Mouse (Mus musculus) heart, postnatal 10 days (tissue): Measurements from ENCODE around the gene Rassf1. TPM values are rescaled to one million over a fixed set of nuclear protein-coding genes. Genes with fewer than 3 reads are reported as not detected.
"Not testable (repeated sequence)": the region's sequence is repeated elsewhere in the genome, so short reads cannot be mapped to it uniquely, and the experiment has no call there.

Source experiments
- DNase-seq, 2 experiments: peaks; one replicate each; pipeline ENCODE4 v3.0.0; 2021
- intact Hi-C: fragments of 180-260 bp; cut with DNase I; formaldehyde crosslinking; loops from one replicate; pipeline ENCODE4 v1.15.1; 2025
- total RNA-seq, 2 experiments: library from RNA; stranded (reverse); gene quantifications; 2 replicates each; pipeline ENCODE4 v1.2.3; 2021

The Rassf1 gene
- total RNA-seq, 2 experiments from 2014 or later: 28.8 to 32.0 TPM

DNA sequence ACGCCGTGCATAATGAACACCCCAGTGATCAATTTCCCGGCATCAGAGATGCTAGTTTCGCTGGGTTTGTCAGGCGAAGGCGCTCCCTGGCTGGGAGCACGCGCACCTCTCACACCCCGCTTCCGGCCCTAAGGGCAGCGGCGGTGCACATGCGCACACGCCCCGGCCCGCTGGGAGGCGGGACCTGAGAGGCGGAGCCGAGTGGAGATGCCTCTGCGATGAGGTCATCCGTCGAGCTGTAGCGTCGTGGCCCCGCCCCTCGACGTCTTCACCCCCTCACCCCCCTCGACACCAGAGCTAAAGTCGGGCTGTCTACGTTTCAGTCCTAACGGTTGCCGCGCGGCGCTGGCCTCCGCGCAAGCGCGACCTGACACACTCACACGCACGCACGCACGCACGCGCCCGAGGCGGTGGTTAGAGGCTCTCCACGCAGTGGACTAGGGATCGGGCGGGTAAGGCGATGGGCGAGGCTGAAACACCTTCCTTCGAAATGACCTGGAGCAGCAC is 3.0 kb downstream of the Rassf1 start:
- peak; percentile 95 to 96 for DNase-seq
- intact Hi-C loops: no loop called here

GRCm38 (mm10) chr9:107555031-107555457 is 3.7 kb downstream of the Rassf1 start:
- DNase-seq: peak; percentile 86 to 87
- intact Hi-C loops: no loop called here

DNA sequence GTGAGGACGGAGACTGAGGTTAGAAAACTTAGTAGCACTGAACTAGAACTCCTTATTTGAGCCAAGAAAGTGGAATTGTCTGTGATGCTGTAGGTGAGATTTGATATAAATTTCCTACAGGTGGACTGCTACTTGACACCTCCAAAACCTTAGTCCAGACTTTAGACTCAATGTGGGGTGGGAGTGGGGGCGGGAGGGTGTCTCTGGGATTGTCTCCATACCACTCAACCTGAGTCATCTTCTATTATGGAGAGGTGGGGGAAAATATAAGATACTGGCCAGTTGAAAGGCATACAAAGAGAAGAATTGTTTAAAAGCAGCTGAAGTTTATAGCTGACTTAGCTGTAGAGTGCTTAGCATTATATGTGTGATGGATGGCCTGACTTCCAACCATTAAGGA is 4.3 kb downstream of the Rassf1 start:
- intact Hi-C loops: no loop called here
- no peak for DNase-seq

DNA sequence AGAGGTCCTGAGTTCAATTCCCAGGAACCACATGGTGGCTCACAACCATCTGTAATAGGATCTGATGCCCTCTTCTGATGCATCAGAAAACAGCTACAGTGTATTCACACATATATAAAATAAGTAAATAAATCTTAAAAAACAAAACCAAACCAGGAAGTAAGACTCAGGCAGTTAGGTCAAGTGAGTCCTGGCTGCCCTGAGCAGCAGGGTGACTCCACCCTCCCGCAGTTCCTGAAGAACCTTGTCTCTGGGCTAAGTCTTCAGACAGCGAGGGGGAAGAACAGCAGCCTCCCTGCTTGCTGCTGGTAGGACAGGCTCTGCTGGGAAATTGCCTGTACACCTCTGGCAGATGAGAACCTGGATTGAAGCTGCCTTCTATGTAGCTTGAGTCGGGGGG is 5.0 kb downstream of the Rassf1 start:
- intact Hi-C loops: no loop called here
- no peak for DNase-seq

- intact Hi-C loops: no loop called here
- DNase-seq: peak; percentile 97
Measured at GRCm38 (mm10) chr9:107563029-107563581, 11.8 kb downstream of the Rassf1 start, which contains the start of gene Tusc2. Tusc2 (plus strand) TSS chr9:107563255.

GRCm38 (mm10) chr9:107565556-107565955 is 14.2 kb downstream of the Rassf1 start:
- intact Hi-C loops, DNase-seq: not testable (repeated sequence)

- intact Hi-C loops: no loop called here
Measured at GRCm38 (mm10) chr9:107566041-107566709, 14.8 kb downstream of the Rassf1 start.

DNA sequence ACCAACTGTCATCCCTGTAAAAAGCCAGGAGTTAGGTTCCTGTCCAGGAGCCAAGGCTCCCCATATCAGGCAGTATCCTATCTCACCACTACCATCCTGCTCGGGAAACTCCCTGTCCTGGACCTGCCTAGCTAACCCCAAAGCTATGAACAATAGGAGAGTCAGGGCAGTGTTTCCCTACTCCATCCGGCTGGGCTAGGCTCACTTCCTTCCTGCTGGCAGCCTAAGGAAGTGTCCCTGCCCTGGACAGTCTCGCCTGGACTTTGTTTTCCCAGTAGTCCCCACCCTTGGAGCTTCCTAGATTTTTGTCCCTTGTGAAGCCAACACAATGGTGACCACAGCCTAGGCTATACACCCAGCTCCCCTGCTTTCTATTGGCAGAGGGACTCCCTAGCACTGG is 15.5 kb downstream of the Rassf1 start:
- DNase-seq: peak; percentile 54 to 63
- intact Hi-C loops: no loop called here

More at GRCm38 (mm10) chr9:107566041-107566709, 14.8 kb downstream of the Rassf1 start:
- peak; percentile 90 to 91 for DNase-seq

GRCm38 (mm10) chr9:107567702-107568319 is 16.5 kb downstream of the Rassf1 start, which contains the start of gene Hyal2:
Hyal2 (plus strand) TSS chr9:107567945.
- peak in 1 of 2 experiments; percentile 48 for DNase-seq
- intact Hi-C loops: no loop called here

GRCm38 (mm10) chr9:107568331-107569261 is 17.2 kb downstream of the Rassf1 start:
- intact Hi-C loops: no loop called here
- peak; percentile 91 for DNase-seq

GRCm38 (mm10) chr9:107569270-107569669 is 17.9 kb downstream of the Rassf1 start:
- intact Hi-C loops: no loop called here
- no peak for DNase-seq

GRCm38 (mm10) chr9:107570016-107570415 is 18.7 kb downstream of the Rassf1 start:
- DNase-seq: no peak
- intact Hi-C loops: no loop called here

DNA sequence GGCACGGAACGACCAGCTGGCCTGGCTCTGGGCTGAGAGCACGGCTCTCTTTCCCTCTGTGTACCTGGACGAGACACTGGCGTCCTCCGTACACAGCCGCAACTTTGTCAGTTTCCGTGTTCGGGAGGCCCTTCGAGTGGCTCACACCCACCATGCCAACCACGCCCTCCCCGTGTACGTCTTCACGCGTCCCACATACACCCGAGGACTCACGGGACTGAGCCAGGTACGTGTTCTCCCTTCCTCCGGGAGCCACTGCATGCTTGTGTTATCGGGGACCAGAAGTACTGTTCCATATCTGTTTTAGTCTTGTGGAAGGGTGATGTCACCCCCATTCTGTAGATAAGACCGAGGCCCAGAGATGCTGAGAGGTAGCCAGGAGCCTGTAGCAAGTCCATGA is 19.5 kb downstream of the Rassf1 start:
- intact Hi-C loops: no loop called here

GRCm38 (mm10) chr9:107571534-107572326 is 20.4 kb downstream of the Rassf1 start:
- intact Hi-C loops: no loop called here
- no peak for DNase-seq

More for the DNA sequence above, 19.5 kb downstream of the Rassf1 start:
- no peak for DNase-seq

GRCm38 (mm10) chr9:107572327-107572662 is 20.9 kb downstream of the Rassf1 start:
- intact Hi-C loops: no loop called here
- DNase-seq: no peak

DNA sequence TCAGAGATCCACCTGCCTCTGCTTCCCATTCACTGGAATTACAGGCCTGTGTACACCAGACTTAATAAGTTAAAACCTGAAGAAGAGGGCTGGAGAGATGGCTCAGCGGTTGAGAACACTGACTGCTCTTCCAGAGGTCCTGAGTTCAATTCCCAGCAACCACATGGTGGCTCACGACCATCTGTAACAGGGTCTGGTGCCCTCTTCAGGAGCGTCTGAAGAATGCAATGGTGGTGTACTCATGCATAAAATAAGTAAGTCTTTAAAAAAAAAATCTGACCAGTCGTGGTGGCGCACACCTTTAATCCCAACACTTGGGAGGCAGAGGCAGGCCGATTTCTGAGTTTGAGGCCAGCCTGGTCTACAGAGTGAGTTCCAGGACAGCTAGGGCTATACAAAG is 22.4 kb downstream of the Rassf1 start:
- DNase-seq, intact Hi-C loops: not testable (repeated sequence)

DNA sequence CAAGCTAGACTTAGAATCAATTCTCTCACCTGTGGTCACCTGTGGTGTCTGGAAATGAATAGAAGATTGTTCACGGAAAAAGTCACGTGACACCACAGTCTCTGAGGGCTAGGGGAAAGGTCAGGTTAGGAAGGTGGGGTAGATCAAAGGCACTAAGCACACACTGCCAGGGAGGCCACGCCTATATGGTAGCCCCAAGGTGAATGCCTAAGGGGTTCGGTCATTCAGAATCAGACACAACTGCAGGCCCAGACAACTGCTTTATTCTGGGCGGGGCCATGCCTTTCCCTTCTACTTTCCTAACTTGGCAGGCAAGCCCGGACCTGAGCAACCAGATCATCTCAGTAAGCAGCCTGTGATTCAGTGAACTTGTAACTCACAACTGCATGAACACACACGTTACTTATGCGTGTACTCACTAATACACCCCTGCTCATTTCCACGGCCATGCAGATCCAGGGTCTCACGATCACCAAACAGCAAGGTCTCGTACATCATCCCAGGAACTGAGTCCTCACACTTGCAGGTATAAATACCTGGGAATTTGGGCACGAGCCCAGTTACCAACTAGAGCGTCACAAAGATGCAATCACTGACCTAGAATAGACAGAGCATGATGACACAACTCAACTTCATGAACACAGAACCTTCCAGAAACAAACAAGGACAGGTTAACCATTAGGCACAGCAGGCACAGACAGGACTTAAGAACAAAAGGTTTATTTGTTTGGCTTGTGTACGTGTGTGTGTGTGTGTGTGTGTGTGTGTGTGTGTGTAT is 24.4 kb downstream of the Rassf1 start:
- intact Hi-C loops: no loop called here
- DNase-seq: no peak

DNA sequence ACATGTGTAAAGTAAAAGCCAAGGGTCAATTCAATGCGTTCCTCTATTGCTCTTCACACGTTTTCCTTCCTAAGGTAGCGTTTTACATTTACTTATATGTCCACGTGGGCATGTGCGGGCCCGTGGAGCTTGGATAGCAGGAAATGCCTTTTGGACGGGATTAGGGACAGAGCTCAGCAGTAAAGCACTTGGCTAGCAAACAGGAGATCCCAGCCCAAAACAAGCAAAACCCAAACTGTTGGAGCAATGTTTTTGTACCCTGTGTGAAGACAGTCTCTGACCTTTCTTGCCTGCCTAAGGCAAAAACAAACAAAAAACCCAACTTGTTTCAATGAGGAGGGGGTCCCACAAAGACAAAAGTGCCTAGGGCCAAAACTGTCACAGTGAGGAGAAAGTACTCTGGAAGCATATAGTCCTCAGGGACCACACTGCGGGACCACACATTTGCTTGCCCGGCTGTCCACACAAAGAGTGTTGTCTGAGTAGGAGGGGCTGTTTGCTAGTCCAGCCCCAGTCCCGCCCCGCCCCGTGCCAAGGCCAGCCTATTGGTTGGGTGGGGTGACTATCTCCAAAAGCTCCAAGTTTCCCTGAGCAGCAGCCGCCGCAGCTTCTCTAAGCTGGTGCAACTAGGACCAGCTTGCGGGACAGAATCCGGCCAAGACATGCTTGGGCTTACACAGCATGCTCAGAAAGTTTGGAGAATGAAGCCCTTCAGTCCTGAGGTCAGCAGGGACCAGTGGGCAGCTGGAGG is 25.2 kb downstream of the Rassf1 start, which contains the start of gene Hyal1:
Gene Hyal1 (plus strand): TSS at position 571 of the 751 bp plus-strand sequence.
- DNase-seq: peak; percentile 88 to 90
- intact Hi-C loops: no loop called here
